14 mouse cellular contexts compared by ENCODE assay signal in genomic region chr3:35924007-35924406, GRCm38 (mm10). TPM values are rescaled to one million over a fixed set of nuclear protein-coding genes. Genes with fewer than 3 reads are reported as not detected.
DNase-seq lines count a peak whose midpoint lies in the region; ATAC-seq lines count a peak whose summit lies in the region.
"Had no signal": no experiment of that assay in that cellular context is flagged by ENCODE, and none has a peak within 500 bp of the region (broad histone marks: within the 10 kb centered on the region; RNA-seq: fewer than 3 reads in every experiment).

No protein-coding gene starts in this region.

- H3K27me3 ChIP-seq in megakaryocyte, embryonic 14.5 days (replicated peaks): no peaks in the 10 kb centered on the region
- H3K27me3 ChIP-seq in liver, embryonic 12.5 days (replicated peaks): no peaks in the 10 kb centered on the region
- H3K27me3 ChIP-seq: neural tube, embryonic 15.5 days had no signal

- peaks cover 27% of the 10 kb centered on the region for H3K36me3 ChIP-seq in megakaryocyte, embryonic 14.5 days (replicated peaks; ENCODE audit: low read length)
- H3K36me3 ChIP-seq in liver, embryonic 12.5 days: peaks cover 13% of the 10 kb centered on the region
- H3K36me3 ChIP-seq: neural tube, embryonic 15.5 days had no signal

- peak overlapping the region; percentile 98 for H3K27ac ChIP-seq in liver, embryonic 12.5 days
- H3K27ac ChIP-seq: embryonic facial prominence, embryonic 10.5 days; hindbrain, postnatal 0 days; neural tube, embryonic 15.5 days had no signal

- peak; percentile 60 for DNase-seq in c-Kit-negative CD71-positive TER-119-positive erythroid progenitor cells, embryonic 14.5 days (ENCODE audit: low read depth, low spot score)
- DNase-seq in spleen, postnatal 36 days (ENCODE audit: low spot score in 2 of 2): peak; percentile 30 to 56
- no peak for DNase-seq in cerebellum, postnatal 25 days
- DNase-seq in cerebellum, postnatal 36 days: no peak
- DNase-seq: adrenal gland, postnatal 14 days; gastrocnemius, postnatal 14 days; kidney, adult 9 months; retina, postnatal 1 day had no signal

- peaks cover 81% of the 10 kb centered on the region for H3K4me1 ChIP-seq in megakaryocyte, embryonic 14.5 days
- peaks cover 77% of the 10 kb centered on the region for H3K4me1 ChIP-seq in liver, embryonic 12.5 days

- peak overlapping the region; percentile 73 for H3K4me2 ChIP-seq in liver, embryonic 12.5 days
- H3K4me2 ChIP-seq: neural tube, embryonic 15.5 days had no signal

- ATAC-seq in megakaryocyte, adult 5-6 weeks (ENCODE audit: poor library complexity, severe bottlenecking): no peak
- peak; percentile 64 for ATAC-seq in liver, embryonic 12.5 days
- ATAC-seq: hindbrain, postnatal 0 days had no signal

- WGBS in liver, embryonic 12.5 days (ENCODE audit: insufficient replicate concordance): 35% methylated on average over 3 of the region's 3 CpGs

- peak overlapping the region; percentile 71 for H3K9ac ChIP-seq in liver, embryonic 12.5 days
- H3K9ac ChIP-seq: neural tube, embryonic 15.5 days had no signal

- peak overlapping the region; percentile 91 for H3K4me3 ChIP-seq in megakaryocyte, embryonic 14.5 days (replicated peaks)
- peak overlapping the region; percentile 41 for H3K4me3 ChIP-seq in liver, embryonic 12.5 days
- H3K4me3 ChIP-seq: embryonic facial prominence, embryonic 10.5 days; neural tube, embryonic 15.5 days had no signal

- H3K9me3 ChIP-seq in megakaryocyte, embryonic 14.5 days: no peaks in the 10 kb centered on the region
- H3K9me3 ChIP-seq in liver, embryonic 12.5 days (replicated peaks): no peaks in the 10 kb centered on the region
- H3K9me3 ChIP-seq: embryonic facial prominence, embryonic 10.5 days; neural tube, embryonic 15.5 days had no signal

RNA-seq across cellular contexts. Expression of gene Dcun1d1, which starts 13.2 kb away (rescaled TPM):
- polyA plus RNA-seq in megakaryocyte, embryonic 14.5 days (2012; ENCODE audit: insufficient read depth, low replicate concordance): 1.3 and 2.5 TPM in 2 replicates
- 131 and 137 TPM in 2 replicates for total RNA-seq in megakaryocyte, adult 5-6 weeks (2015)
- total RNA-seq in megakaryocyte, adult 5-6 weeks (2017): 154 and 189 TPM in 2 replicates
- polyA plus RNA-seq in liver, embryonic 12.5 days (2016; fragmentation: Nextera tagmentation; extraction: Ambion mirVana): 92.7 and 96.5 TPM in 2 replicates

Comparison
In these comparisons a context has a peak if more than half of its experiments do, and no peak if none do; other contexts are left out.
1. DNase-seq: peak in c-Kit-negative CD71-positive TER-119-positive erythroid progenitor cells, embryonic 14.5 days (single experiment) and spleen, postnatal 36 days (2 of 2); none in cerebellum, postnatal 25 days (0 of 2) and cerebellum, postnatal 36 days (0 of 2).
2. RNA of gene Dcun1d1, which starts 13.2 kb away (polyA plus RNA-seq): 92.7 to 96.5 TPM in liver, embryonic 12.5 days; 1.3 to 2.5 TPM in megakaryocyte, embryonic 14.5 days; every median in the first group is over 10 times any median in the second.